Mouse (Mus musculus) lung, embryonic 16.5 days (tissue): ENCODE measurements around the gene Dnase2a. TPM values are rescaled to one million over a fixed set of nuclear protein-coding genes. Genes with fewer than 3 reads are reported as not detected.
A peak's percentile ranks its signal among the peaks of the same experiment; 100 is the strongest.

Experiments used
- ATAC-seq: fragments of 200-750 bp; cut with Nextera tagmentation; 2 replicates; pipeline ENCODE4 v1.8.0; 2017; ENCODE audit warnings: low read depth, mild to moderate bottlenecking, moderate library complexity
- H3K27ac ChIP-seq: fragments of 300-500 bp; sonication (generic); 2 replicates; pipeline ENCODE4 v1.5.1; 2014; ENCODE audit warnings: mild to moderate bottlenecking, control low read depth, low read length
- H3K27me3 ChIP-seq: fragments of 300-500 bp; sonication (generic); 2 replicates; pipeline ENCODE4 v1.6.1; 2014; ENCODE audit warnings: low read depth, low read length, mixed read lengths; ENCODE audit not compliant: control insufficient read depth, insufficient read depth
- H3K36me3 ChIP-seq: fragments of 300-500 bp; sonication (generic); 2 replicates; pipeline ENCODE4 v1.6.1; 2014; ENCODE audit warnings: low read length; ENCODE audit not compliant: control insufficient read depth, insufficient read depth
- H3K4me1 ChIP-seq: fragments of 300-500 bp; sonication (generic); replicated peaks from 2 replicates; pipeline ENCODE4 v1.6.1; 2014; ENCODE audit warnings: low read length, mixed read lengths; ENCODE audit not compliant: control insufficient read depth, insufficient read depth
- H3K4me2 ChIP-seq: fragments of 300-500 bp; sonication (generic); 2 replicates; pipeline ENCODE4 v1.6.1; 2014; ENCODE audit warnings: low read depth, low read length, control low read depth
- H3K4me3 ChIP-seq: fragments of 300-500 bp; sonication (generic); 2 replicates; pipeline ENCODE4 v1.5.1; 2014; ENCODE audit warnings: mild to moderate bottlenecking, low read length, control low read depth
- H3K9ac ChIP-seq: fragments of 300-500 bp; sonication (generic); 2 replicates; pipeline ENCODE4 v1.6.1; 2014; ENCODE audit warnings: low read length, control low read depth
- H3K9me3 ChIP-seq: fragments of 300-500 bp; sonication (generic); 2 replicates; pipeline ENCODE4 v1.6.1; 2016; ENCODE audit warnings: low read length; ENCODE audit not compliant: control insufficient read depth
- WGBS: fragments of 180-500 bp; shearing (Covaris S2); extraction: QIAGEN DNeasy Blood & Tissue Kit; methylation state at CpG from one replicate; pipeline ENCODE4 v1.1.7; 2014; 5-methylcytosine and 5-hydroxymethylcytosine counted together
- microRNA-seq: library from miRNA; unstranded; fragments of <30 nt; microRNA quantifications from one replicate; pipeline ENCODE4, GENCODE M21; 2016
- polyA plus RNA-seq: library from polyadenylated mRNA; unstranded; fragments of >200 nt; fragmentation: Nextera tagmentation; extraction: Ambion mirVana; gene quantifications from 2 replicates; pipeline ENCODE4 v1.2.1, GENCODE M21; 2015

The Dnase2a gene
- polyA plus RNA-seq, 1 experiment from 2014 or later = 19.9 TPM

DNA sequence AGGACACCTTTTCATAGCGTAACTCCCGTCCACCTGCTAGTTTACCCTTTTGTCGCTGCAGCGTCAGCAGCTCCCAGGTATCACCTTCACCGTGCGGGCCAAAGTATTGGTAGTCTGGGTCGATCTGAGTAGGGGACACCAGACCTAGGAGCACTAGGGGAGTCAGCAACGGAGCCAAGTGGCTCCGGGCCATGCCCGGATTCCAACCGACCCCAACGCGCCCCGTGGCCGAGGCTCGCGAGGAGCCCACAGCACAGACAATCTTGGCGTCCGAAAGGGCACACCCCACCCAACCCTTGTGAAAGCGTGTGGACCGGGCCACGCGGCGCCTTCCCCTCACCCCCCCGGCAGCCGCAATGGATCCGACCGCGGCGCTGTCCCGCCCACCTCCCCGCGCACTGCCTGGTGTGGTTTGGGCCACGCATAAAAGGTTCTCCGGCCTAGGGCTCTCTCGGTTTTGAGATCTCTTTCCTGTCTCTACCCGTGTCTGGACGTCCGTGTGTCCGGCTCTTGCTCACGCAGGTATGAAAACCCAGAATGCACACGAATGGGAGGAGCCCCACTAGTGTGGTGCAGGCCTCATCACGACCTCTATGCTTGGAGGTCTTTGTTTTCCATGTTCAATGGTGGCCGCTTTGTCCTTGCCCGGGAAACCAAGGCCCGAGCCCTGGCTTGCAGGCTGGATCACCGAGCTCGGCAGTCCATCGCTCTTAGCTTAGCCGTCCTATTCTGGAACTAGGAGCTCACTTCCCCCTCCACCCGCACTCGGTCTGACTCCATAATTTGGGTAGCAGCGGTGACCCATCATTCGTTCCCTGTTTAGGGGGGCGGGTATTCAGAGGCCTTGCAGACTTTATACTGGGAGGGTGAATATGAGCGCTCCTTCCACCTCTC lies 61.1 kb downstream of the Dnase2a start, which contains the start of the genes Gm49661, Prdx2 and Rnaseh2a:
Gm49661 (minus strand) TSS at position 193 of the 894 bp plus-strand sequence.
Prdx2 (plus strand) TSS at position 347 of the 894 bp plus-strand sequence.
Rnaseh2a (minus strand) TSS at position 527 of the 894 bp plus-strand sequence.
- H3K27ac ChIP-seq = peak within 1 kb of the TSS; percentile 89
- H3K4me2 ChIP-seq = peak within 1 kb of the TSS; percentile 78
- H3K27me3 ChIP-seq = no peaks in the 10 kb centered on the region
- ATAC-seq = peak; percentile 76
- H3K36me3 ChIP-seq = peaks cover 18% of the 10 kb centered on the region
- no peaks in the 10 kb centered on the region for H3K9me3 ChIP-seq
- peak within 1 kb of the TSS; percentile 80 for H3K4me3 ChIP-seq
- WGBS = under 1% methylated on average over 52 of the region's 56 CpGs
- H3K9ac ChIP-seq = peak within 1 kb of the TSS; percentile 85
- peaks cover 29% of the 10 kb centered on the region for H3K4me1 ChIP-seq

- Histone ChIP-seq H3K36me3 (peaks cover 21% of the 10 kb centered on the region), H3K9ac (peak overlapping the region; percentile 85), H3K27me3 (no peaks in the 10 kb centered on the region), H3K9me3 (no peaks in the 10 kb centered on the region), H3K4me1 (peaks cover 31% of the 10 kb centered on the region), H3K27ac (peak overlapping the region; percentile 89), H3K4me2 (peak overlapping the region; percentile 78), H3K4me3 (peak overlapping the region; percentile 80)
- ATAC-seq = no peak
- 3% methylated on average over 21 of the region's 21 CpGs for WGBS
These were observed 61.9 kb downstream of the Dnase2a start for GRCm38 (mm10) chr8:84970135-84970790.

DNA sequence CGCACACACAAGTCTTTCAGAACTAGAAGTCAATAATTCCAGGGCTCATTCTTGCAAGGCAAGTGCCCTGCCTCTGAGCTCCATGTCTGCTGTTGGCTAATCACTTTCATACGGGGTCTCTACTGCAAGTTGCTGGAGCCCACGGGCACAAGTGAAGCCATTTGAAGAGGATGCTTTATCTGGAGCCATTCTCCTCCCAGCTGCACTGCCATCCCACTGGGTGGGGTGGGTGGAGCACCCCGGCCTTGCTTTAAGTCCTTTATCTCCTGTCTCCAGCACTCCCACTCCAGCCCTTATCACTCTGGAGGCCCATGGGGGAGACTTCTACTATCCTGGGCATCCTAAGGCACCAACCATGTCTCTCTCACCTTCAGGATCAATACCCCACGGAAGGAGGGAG lies 62.6 kb downstream of the Dnase2a start:
- H3K9me3 ChIP-seq = no peaks in the 10 kb centered on the region
- no peaks in the 10 kb centered on the region for H3K27me3 ChIP-seq
- H3K4me3 ChIP-seq = peak overlapping the region; percentile 80
- H3K9ac ChIP-seq = peak overlapping the region; percentile 85
- peaks cover 21% of the 10 kb centered on the region for H3K36me3 ChIP-seq
- H3K4me2 ChIP-seq = peak overlapping the region; percentile 78
- H3K27ac ChIP-seq = no peak overlapping the region
- WGBS = 52% methylated on average over 5 of the region's 5 CpGs
- ATAC-seq = no peak
- peaks cover 36% of the 10 kb centered on the region for H3K4me1 ChIP-seq

Small RNAs within 50 kb of the gene (microRNA-seq; reads per million reads assigned to microRNA genes)
- gene Gm24197 (not detected), gene Mir7069 (2.8 reads per million, percentile 7 among the genes with 10 or more reads in this experiment)

Other genes starting within 250 kb of the Dnase2a start
- 83.2 and 87.4 TPM in 2 replicates for gene Ier2, start 245.7 kb upstream of the Dnase2a start, polyA plus RNA-seq
- 54.7 and 58.8 TPM in 2 replicates for gene Trmt1, start 222.3 kb upstream of the Dnase2a start, polyA plus RNA-seq
- gene Nacc1, start 220.7 kb upstream of the Dnase2a start, polyA plus RNA-seq = 16.9 and 19.5 TPM in 2 replicates
- gene Lyl1, start 207.1 kb upstream of the Dnase2a start, polyA plus RNA-seq = 11.4 and 12.5 TPM in 2 replicates
- gene G430095P16Rik, start 185.6 kb upstream of the Dnase2a start, polyA plus RNA-seq = 3.1 and 3.7 TPM in 2 replicates
- gene Nfix, start 108.2 kb upstream of the Dnase2a start, polyA plus RNA-seq = 43.9 and 44.6 TPM in 2 replicates
- 6.3 and 6.5 TPM in 2 replicates for gene Dand5, start 85.7 kb upstream of the Dnase2a start, polyA plus RNA-seq
- gene Gadd45gip1, start 77.0 kb upstream of the Dnase2a start, polyA plus RNA-seq = 38.6 and 43.0 TPM in 2 replicates
- 110 and 120 TPM in 2 replicates for gene Rad23a, start 67.9 kb upstream of the Dnase2a start, polyA plus RNA-seq
- 980 and 996 TPM in 2 replicates for gene Calr, start 61.6 kb upstream of the Dnase2a start, polyA plus RNA-seq
- gene Farsa, start 51.6 kb upstream of the Dnase2a start, polyA plus RNA-seq = 90.1 and 93.3 TPM in 2 replicates
- 58.7 and 59.6 TPM in 2 replicates for gene Syce2, start 36.4 kb upstream of the Dnase2a start, polyA plus RNA-seq
- gene Gcdh, start 14.6 kb upstream of the Dnase2a start, polyA plus RNA-seq = 36.7 and 37.3 TPM in 2 replicates
- gene Klf1, start 6.6 kb upstream of the Dnase2a start, polyA plus RNA-seq = 1.5 and 4.9 TPM in 2 replicates
- gene Mast1, start 28.8 kb downstream of the Dnase2a start, polyA plus RNA-seq = 0.64 and 0.72 TPM in 2 replicates
- gene Rtbdn, start 38.4 kb downstream of the Dnase2a start, polyA plus RNA-seq = 0.23 and 0.29 TPM in 2 replicates
- gene Gm49661, start 60.9 kb downstream of the Dnase2a start, polyA plus RNA-seq = not detected in 2 replicates
- gene Prdx2, start 61.0 kb downstream of the Dnase2a start, polyA plus RNA-seq = 644 and 691 TPM in 2 replicates
- 114 and 119 TPM in 2 replicates for gene Rnaseh2a, start 61.2 kb downstream of the Dnase2a start, polyA plus RNA-seq
- 13.7 and 15.5 TPM in 2 replicates for gene Junb, start 70.2 kb downstream of the Dnase2a start, polyA plus RNA-seq
- gene Hook2, start 82.0 kb downstream of the Dnase2a start, polyA plus RNA-seq = 24.2 and 27.2 TPM in 2 replicates
- not detected in 2 replicates for gene Best2, start 106.0 kb downstream of the Dnase2a start, polyA plus RNA-seq
- 121 and 122 TPM in 2 replicates for gene Asna1, start 116.7 kb downstream of the Dnase2a start, polyA plus RNA-seq
- 92.1 and 101 TPM in 2 replicates for gene Trir, start 118.3 kb downstream of the Dnase2a start, polyA plus RNA-seq
- gene Tnpo2, start 128.4 kb downstream of the Dnase2a start, polyA plus RNA-seq = 27.7 and 29.5 TPM in 2 replicates
- gene Fbxw9, start 151.5 kb downstream of the Dnase2a start, polyA plus RNA-seq = 28.2 and 29.9 TPM in 2 replicates
- not detected in 2 replicates for gene Gm5741, start 159.4 kb downstream of the Dnase2a start, polyA plus RNA-seq
- gene Dhps, start 163.2 kb downstream of the Dnase2a start, polyA plus RNA-seq = 51.9 and 53.9 TPM in 2 replicates
- 134 and 137 TPM in 2 replicates for gene Wdr83os, start 172.2 kb downstream of the Dnase2a start, polyA plus RNA-seq
- gene Wdr83, start 172.7 kb downstream of the Dnase2a start, polyA plus RNA-seq = 45.4 and 45.8 TPM in 2 replicates
- gene Man2b1, start 174.7 kb downstream of the Dnase2a start, polyA plus RNA-seq = 44.6 and 48.7 TPM in 2 replicates
- gene Zfp791, start 214.5 kb downstream of the Dnase2a start, polyA plus RNA-seq = 3.4 and 3.7 TPM in 2 replicates
- gene Cks1brt, start 243.4 kb downstream of the Dnase2a start, polyA plus RNA-seq = not detected in 2 replicates